Mouse (Mus musculus): ENCODE data around the gene Trim7. TPM values are rescaled to one million over a fixed set of nuclear protein-coding genes. Genes with fewer than 3 reads are reported as not detected.

Trim7 gene
- total and polyA plus RNA-seq, 3 experiments, result 0.81 to 1.3 TPM; not detected in 1

- peak overlapping the region; percentile 57 to 66 for H3K4me3 ChIP-seq (ENCODE audit: control insufficient read depth in 1 of 2, insufficient read depth in 1 of 2, low read depth in 2 of 2, low read length in 2 of 2)
- H3K36me3 ChIP-seq (ENCODE audit: control insufficient read depth in 1 of 2, insufficient read depth in 2 of 2, low read length in 2 of 2), result peaks cover 0 to 14% of the 10 kb centered on the region in 2 experiments; a peak in 2 of 4 replicates
- H3K4me1 ChIP-seq (ENCODE audit: control insufficient read depth in 1 of 2, insufficient read depth in 2 of 2, low read length in 2 of 2), result peaks cover 0 to 28% of the 10 kb centered on the region in 2 experiments; a peak in 2 of 4 replicates
- peak overlapping the region; percentile 70 for H3K9ac ChIP-seq (ENCODE audit: control insufficient read depth, low read depth, low read length, poor library complexity, severe bottlenecking)
- no peaks in the 10 kb centered on the region for H3K9me3 ChIP-seq (replicated peaks; ENCODE audit: insufficient read depth, low read length)
- peak overlapping the region; percentile 65 for H3K27ac ChIP-seq (ENCODE audit: control insufficient read depth, low read depth, low read length)
- no peaks in the 10 kb centered on the region for H3K27me3 ChIP-seq (ENCODE audit: control insufficient read depth in 1 of 2, insufficient read depth in 2 of 2, low read length in 2 of 2)
- TF ChIP-seq POLR2A (IDR thresholded peaks at IDR 0.05; ENCODE audit: control insufficient read depth in 1 of 2, insufficient read depth in 1 of 2, low read depth in 1 of 2, low read length in 2 of 2, poor library complexity in 1 of 2) (peak in 1 of 2 experiments; percentile 49; a peak in 1 of 4 replicates), TBP (IDR thresholded peaks at IDR 0.05; ENCODE audit: low read depth, low read length) (no peak), CHD2 (IDR thresholded peaks at IDR 0.05; ENCODE audit: low read length) (no peak), HCFC1 (IDR thresholded peaks at IDR 0.05; ENCODE audit: low read depth, low read length) (peak; percentile 40; the same call in 1 of the 2 replicates), ZNF384 (IDR thresholded peaks at IDR 0.05; ENCODE audit: low read depth, low read length) (no peak), TCF12 (IDR thresholded peaks at IDR 0.05; ENCODE audit: low read depth, low read length) (no peak), MAZ (IDR thresholded peaks at IDR 0.05; ENCODE audit: low read depth, low read length) (no peak; the same call in 1 of the 2 replicates), ZKSCAN1 (IDR thresholded peaks at IDR 0.05; ENCODE audit: low read depth, low read length) (no peak), POLR2AphosphoS5 (IDR thresholded peaks at IDR 0.05; ENCODE audit: borderline replicate concordance, low read depth, low read length) (no peak), GABPA (IDR thresholded peaks at IDR 0.05; ENCODE audit: low read depth, low read length) (no peak), USF1 (IDR thresholded peaks at IDR 0.05; ENCODE audit: low read depth, low read length) (no peak), KAT2A (conservative IDR thresholded peaks at IDR 0.05; ENCODE audit: low read depth, low read length) (no peak), USF2 (IDR thresholded peaks at IDR 0.05; ENCODE audit: borderline replicate concordance in 1 of 2, insufficient read depth in 1 of 2, low read depth in 1 of 2, low read length in 2 of 2) (no peak), MYB (IDR thresholded peaks at IDR 0.05; ENCODE audit: low read depth, low read length) (no peak), SIN3A (IDR thresholded peaks at IDR 0.05; ENCODE audit: low read length) (peak; percentile 50), ELF1 (IDR thresholded peaks at IDR 0.05; ENCODE audit: low read depth, low read length) (0 out of 2 replicates have a peak, but pooled peaks have one; percentile 22), JUND (IDR thresholded peaks at IDR 0.05; ENCODE audit: low read depth, low read length) (no peak), MXI1 (IDR thresholded peaks at IDR 0.05; ENCODE audit: low read depth, low read length) (0 out of 2 replicates have a peak, but pooled peaks have one; percentile 13), CTCF (IDR thresholded peaks at IDR 0.05 in 2 of 3, conservative IDR thresholded peaks at IDR 0.05 in 1 of 3; ENCODE audit: control insufficient read depth in 1 of 3, insufficient read depth in 1 of 3, low read depth in 2 of 3, low read length in 3 of 3, poor library complexity in 1 of 3, severe bottlenecking in 1 of 3) (no peak), MAX (IDR thresholded peaks at IDR 0.05; ENCODE audit: low read length) (no peak)
- H3K79me2 ChIP-seq (ENCODE audit: control insufficient read depth, insufficient read depth, low read length, poor library complexity), result no peaks in the 10 kb centered on the region; the same call in 1 of the 2 replicates
- peak; percentile 82 for DNase-seq (ENCODE audit: low read depth, low spot score)
Observed at GRCm38 (mm10) chr11:48833078-48833730, 7.3 kb downstream of the Trim7 start.
